Mouse (Mus musculus) left cerebral cortex, postnatal 4 days (tissue): ENCODE measurements around the gene Crabp2. TPM values are rescaled to one million over a fixed set of nuclear protein-coding genes. Genes with fewer than 3 reads are reported as not detected.

Source experiments
- DNase-seq: peaks from one replicate; pipeline ENCODE4 v3.0.0-alpha.2; 2022
- intact Hi-C: fragments of 180-260 bp; cut with DNase I; formaldehyde crosslinking; loops from one replicate; pipeline ENCODE4 v1.15.1; 2025
- total RNA-seq, 2 experiments: library from RNA; stranded (reverse); gene quantifications; 2 replicates each; pipeline ENCODE4 v1.2.3; 2021

Gene Crabp2
- total RNA-seq, 2 experiments from 2014 or later, result 6.9 to 8.2 TPM

GRCm38 (mm10) chr3:87981894-87982835 is 33.7 kb downstream of the Crabp2 start:
- DNase-seq, result no peak
- intact Hi-C loops, result no loop called here

GRCm38 (mm10) chr3:87982836-87983601 is 34.6 kb downstream of the Crabp2 start:
- intact Hi-C loops, result no loop called here
- no peak for DNase-seq

DNA sequence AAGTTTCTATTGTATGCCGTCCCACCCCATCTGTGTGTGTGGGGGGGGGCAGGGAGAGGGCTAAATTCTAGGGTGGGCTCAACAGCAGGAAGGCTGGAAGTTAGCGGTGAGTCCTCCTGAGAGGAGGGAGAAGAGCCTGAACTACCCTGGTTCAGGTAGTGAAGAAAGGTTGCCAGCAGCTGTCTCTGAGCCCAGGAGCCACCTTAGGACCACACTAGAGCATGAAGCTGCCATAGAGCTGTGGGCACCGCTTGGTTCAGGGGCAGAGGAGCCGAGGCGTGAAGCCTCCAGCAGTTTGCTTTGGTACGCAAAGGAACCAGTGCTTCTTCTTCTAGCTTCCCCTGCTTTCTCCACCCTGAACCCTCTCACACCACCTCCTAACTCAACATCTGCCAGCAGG is 35.2 kb downstream of the Crabp2 start:
- no peak for DNase-seq
- intact Hi-C loops, result no loop called here

GRCm38 (mm10) chr3:87984094-87984493 is 35.6 kb downstream of the Crabp2 start:
- DNase-seq, result no peak
- intact Hi-C loops, result no loop called here

DNA sequence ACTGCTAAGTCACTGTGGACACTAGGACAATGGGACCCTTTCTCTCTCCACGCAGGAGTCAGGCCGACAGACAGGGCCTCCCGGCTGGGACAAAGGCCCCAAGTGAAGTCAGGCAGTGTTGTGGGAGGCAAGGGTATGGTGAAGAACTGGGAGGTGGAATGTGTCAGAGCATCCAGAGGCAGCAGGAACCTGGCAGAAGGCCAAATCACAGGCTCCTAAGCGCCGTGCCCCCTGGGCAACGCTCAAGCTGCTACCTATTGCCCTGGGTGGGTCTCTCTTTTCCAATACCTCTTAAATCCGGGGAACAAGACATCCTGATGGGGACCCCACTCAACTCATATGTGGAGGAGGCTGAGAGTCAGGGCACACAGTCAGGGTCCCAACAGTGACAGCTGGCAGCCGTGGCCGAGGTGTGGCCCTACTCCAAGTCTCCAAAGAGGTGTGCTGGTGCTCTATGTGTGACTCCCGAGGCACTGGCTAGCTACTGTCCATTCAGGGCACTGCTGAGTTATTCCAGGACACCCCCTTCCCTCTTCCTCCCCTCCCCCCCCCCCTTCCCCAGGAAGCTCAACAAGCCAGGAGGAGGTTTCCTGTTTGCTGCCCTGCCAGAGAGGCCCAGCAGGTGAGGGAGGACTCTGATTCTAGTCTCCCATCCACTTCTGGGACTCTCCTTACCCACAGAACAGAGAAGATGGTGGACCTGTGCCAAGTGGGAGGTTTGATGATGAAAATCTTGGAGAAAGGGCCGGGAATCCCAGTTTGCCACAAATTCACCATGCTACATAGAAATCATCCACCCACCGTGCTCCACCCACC is 37.2 kb downstream of the Crabp2 start:
- DNase-seq, result no peak
- intact Hi-C loops, result loop anchor here (2.0 kb wide), 1 partner anchor 15 kb away; the partner anchor contains the start of gene Nes

GRCm38 (mm10) chr3:87986868-87987267 is 38.4 kb downstream of the Crabp2 start:
- DNase-seq, result peak; percentile 99
- intact Hi-C loops, result loop anchor here (2.0 kb wide), 1 partner anchor 16 kb away; the partner anchor contains the start of gene Nes

- intact Hi-C loops, result loop anchor here (2.0 kb wide), 1 partner anchor 17 kb away; the partner anchor contains the start of gene Nes
Measured at GRCm38 (mm10) chr3:87987633-87988032, 39.2 kb downstream of the Crabp2 start.

DNA sequence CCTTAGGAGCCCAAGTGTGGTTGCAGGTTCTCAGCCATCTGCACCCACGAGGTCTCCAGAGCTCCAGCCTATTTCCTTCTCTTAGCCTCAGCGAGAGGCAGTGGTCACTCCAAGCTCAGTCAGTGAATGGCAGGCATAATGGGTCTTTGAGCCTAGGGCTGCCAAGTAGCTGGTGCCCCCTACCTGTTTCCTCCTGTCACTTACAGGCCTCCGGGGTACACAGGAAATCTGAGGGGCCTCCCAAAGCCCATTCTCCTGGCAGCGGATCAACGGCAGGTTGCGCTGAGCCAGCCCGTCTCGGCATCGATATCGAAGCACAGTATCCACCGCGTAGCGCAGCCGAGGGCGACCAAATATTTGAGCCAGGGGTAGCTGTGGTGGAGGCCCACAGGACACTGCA is 39.6 kb downstream of the Crabp2 start:
- DNase-seq, result no peak
- intact Hi-C loops, result no loop called here

More at GRCm38 (mm10) chr3:87987633-87988032, 39.2 kb downstream of the Crabp2 start:
- peak; percentile 59 for DNase-seq

DNA sequence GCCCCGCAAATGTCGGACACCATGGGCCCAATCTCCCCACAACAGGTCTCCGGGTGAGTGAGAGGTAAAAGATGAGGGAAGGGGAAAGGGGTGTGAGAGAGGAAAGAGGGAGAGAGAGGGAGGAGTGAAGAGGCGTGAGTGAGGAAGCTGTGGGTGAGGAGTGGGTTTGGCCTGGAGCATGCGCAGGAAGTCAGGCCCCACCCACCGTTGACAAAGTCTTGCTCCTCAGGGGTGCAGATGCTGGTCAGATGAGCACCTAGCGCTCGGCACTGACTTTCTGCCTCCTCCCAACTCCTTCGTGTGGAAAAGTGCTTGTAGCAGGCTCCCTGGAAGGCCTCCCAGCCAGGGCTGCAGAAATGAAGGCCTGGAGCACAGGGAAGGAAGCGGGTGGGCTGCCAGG is 41.5 kb downstream of the Crabp2 start:
- intact Hi-C loops, result no loop called here

DNA sequence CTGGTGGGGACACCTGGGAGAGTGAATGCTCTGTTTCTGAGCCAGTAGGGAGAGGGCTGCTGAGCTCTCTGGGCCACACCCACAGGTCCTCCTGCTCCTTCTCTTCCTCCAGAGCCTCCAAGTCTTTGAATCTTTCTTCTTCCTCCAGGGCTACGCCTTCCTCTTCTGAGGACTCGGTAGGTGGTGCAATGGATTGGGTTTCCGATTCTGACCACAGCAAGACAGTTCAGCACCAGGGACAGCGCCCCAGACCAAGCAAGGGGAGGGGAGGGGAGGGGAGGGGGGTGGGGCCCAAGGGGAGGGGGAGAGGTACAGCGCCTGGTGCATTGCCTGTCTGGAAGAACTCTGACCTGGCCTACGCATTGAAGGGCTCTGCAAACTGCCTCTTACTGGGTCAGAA is 45.0 kb downstream of the Crabp2 start:
- intact Hi-C loops, result no loop called here
- no peak for DNase-seq

More for the DNA sequence above, 41.5 kb downstream of the Crabp2 start:
- DNase-seq, result no peak

- DNase-seq, result no peak
- intact Hi-C loops, result no loop called here
Measured at GRCm38 (mm10) chr3:87995331-87995730, 46.9 kb downstream of the Crabp2 start.

DNA sequence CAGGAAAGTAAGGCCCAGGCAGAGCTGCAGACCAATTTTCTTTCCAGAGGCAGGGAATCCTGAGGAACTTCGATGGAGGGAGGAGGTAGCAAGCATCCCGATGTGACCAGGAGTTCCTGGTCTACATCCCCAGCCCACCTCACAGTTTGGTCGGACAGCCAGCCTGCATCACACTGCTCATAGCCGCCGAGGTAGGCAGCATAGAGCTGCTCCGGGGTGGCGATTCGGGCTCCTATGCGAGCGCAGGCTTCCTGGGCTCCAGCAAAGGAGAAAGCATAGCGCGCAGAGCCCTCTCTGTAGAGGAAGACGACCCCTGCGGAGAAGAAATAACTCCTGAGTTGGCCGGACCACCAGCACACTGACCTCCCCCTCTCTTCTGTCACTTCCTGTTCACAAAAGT is 47.9 kb downstream of the Crabp2 start:
- intact Hi-C loops, result no loop called here
- no peak for DNase-seq

GRCm38 (mm10) chr3:87996971-87997614 is 48.6 kb downstream of the Crabp2 start:
- no peak for DNase-seq
- intact Hi-C loops, result no loop called here

DNA sequence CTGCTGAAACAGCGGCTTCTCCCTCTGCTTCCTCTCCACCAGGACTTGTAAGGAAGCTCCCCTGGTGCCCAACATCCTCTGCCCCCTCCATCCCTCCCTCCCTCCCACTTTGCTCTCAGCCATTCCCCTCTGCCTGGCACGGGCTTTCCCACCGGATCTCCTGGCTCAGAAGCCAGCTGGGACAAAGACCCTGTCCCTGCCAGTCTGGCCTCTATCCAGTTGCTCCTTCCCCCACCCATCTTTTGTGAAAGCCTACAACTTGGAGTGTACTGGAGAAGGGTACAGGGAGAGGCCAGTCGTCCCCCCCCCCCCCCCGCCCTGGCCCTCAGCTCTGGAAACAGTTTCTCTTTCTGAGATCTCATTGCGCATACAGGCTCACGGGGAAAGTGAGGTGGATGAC is 50.3 kb downstream of the Crabp2 start:
- intact Hi-C loops, result no loop called here
- DNase-seq, result peak; percentile 79

- intact Hi-C loops, result no loop called here
- DNase-seq, result no peak
Measured at GRCm38 (mm10) chr3:87999243-87999895, 50.9 kb downstream of the Crabp2 start.

GRCm38 (mm10) chr3:88000181-88000580 is 51.7 kb downstream of the Crabp2 start, which contains the start of gene Bcan:
Bcan (minus strand) TSS chr3:88000230.
- DNase-seq, result peak; percentile 63
- intact Hi-C loops, result no loop called here

GRCm38 (mm10) chr3:88000816-88001595 is 52.5 kb downstream of the Crabp2 start:
- intact Hi-C loops, result no loop called here
- DNase-seq, result no peak

- intact Hi-C loops, result no loop called here
- DNase-seq, result peak; percentile 67
Measured at GRCm38 (mm10) chr3:88002291-88002976, 54.0 kb downstream of the Crabp2 start.
